Mouse (Mus musculus): Measurements from ENCODE around the gene Rph3a. TPM values are rescaled to one million over a fixed set of nuclear protein-coding genes. Genes with fewer than 3 reads are reported as not detected.
"Not testable (repeated sequence)": the region's sequence is repeated elsewhere in the genome, so short reads cannot be mapped to it uniquely, and the experiment has no call there.

Gene Rph3a
- polyA plus RNA-seq, 1 experiment = 1.3 TPM

- H3K27ac ChIP-seq (ENCODE audit: control insufficient read depth, insufficient read depth, low read depth, low read length) = no peak overlapping the region
- H3K36me3 ChIP-seq (ENCODE audit: control insufficient read depth, insufficient read depth, low read length) = no peaks in the 10 kb centered on the region
- no peaks in the 10 kb centered on the region for H3K4me1 ChIP-seq (ENCODE audit: control insufficient read depth, insufficient read depth, low read length)
- H3K27me3 ChIP-seq (ENCODE audit: control insufficient read depth, insufficient read depth, low read length) = no peaks in the 10 kb centered on the region
- H3K4me3 ChIP-seq (ENCODE audit: control insufficient read depth, low read depth, low read length) = no peak overlapping the region
- TF ChIP-seq CTCF (IDR thresholded peaks at IDR 0.05; ENCODE audit: control insufficient read depth, insufficient read depth, insufficient replicate concordance, low read depth, low read length) (no peak), POLR2A (IDR thresholded peaks at IDR 0.05; ENCODE audit: control insufficient read depth, low read depth, low read length) (no peak)
These were observed 117.6 kb downstream of the Rph3a start for GRCm38 (mm10) chr5:120892243-120892660.

GRCm38 (mm10) chr5:120891566-120892242 lies 118.2 kb downstream of the Rph3a start:
- not testable (repeated sequence) for H3K36me3 ChIP-seq (ENCODE audit: control insufficient read depth, insufficient read depth, low read length); H3K4me1 ChIP-seq (ENCODE audit: control insufficient read depth, insufficient read depth, low read length); H3K27me3 ChIP-seq (ENCODE audit: control insufficient read depth, insufficient read depth, low read length); H3K4me3 ChIP-seq (ENCODE audit: control insufficient read depth, low read depth, low read length); H3K27ac ChIP-seq (ENCODE audit: control insufficient read depth, insufficient read depth, low read depth, low read length)

GRCm38 (mm10) chr5:120890991-120891390 lies 118.9 kb downstream of the Rph3a start:
- H3K4me3 ChIP-seq (ENCODE audit: control insufficient read depth, low read depth, low read length) = no peak overlapping the region
- no peaks in the 10 kb centered on the region for H3K27me3 ChIP-seq (ENCODE audit: control insufficient read depth, insufficient read depth, low read length)
- TF ChIP-seq POLR2A (IDR thresholded peaks at IDR 0.05; ENCODE audit: control insufficient read depth, low read depth, low read length) (no peak), CTCF (IDR thresholded peaks at IDR 0.05; ENCODE audit: control insufficient read depth, insufficient read depth, insufficient replicate concordance, low read depth, low read length) (no peak)
- H3K36me3 ChIP-seq (ENCODE audit: control insufficient read depth, insufficient read depth, low read length) = no peaks in the 10 kb centered on the region
- no peaks in the 10 kb centered on the region for H3K4me1 ChIP-seq (ENCODE audit: control insufficient read depth, insufficient read depth, low read length)
- H3K27ac ChIP-seq (ENCODE audit: control insufficient read depth, insufficient read depth, low read depth, low read length) = no peak overlapping the region

Other genes starting within 250 kb of the Rph3a start
- 0.05 and 0.07 TPM in 2 replicates for gene Oas3, start 232.4 kb downstream of the Rph3a start, polyA plus RNA-seq (2012; rRNA removed)
- 0.07 TPM in 1 of 2 replicates, not detected in the other for gene Oas1e, start 214.6 kb downstream of the Rph3a start, polyA plus RNA-seq (2012; rRNA removed)
- 0.09 and 0.32 TPM in 2 replicates for gene Oas1c, start 197.6 kb downstream of the Rph3a start, polyA plus RNA-seq (2012; rRNA removed)
- gene Oas1f, start 162.7 kb downstream of the Rph3a start, polyA plus RNA-seq (2012; rRNA removed) = not detected in 2 replicates
- 0.06 TPM in 1 of 2 replicates, not detected in the other for gene Oas1h, start 148.7 kb downstream of the Rph3a start, polyA plus RNA-seq (2012; rRNA removed)
- 0.24 TPM in 1 of 2 replicates, not detected in the other for gene Oas1g, start 122.5 kb downstream of the Rph3a start, polyA plus RNA-seq (2012; rRNA removed)
- gene Oas1a, start 102.6 kb downstream of the Rph3a start, polyA plus RNA-seq (2012; rRNA removed) = 0.27 and 0.42 TPM in 2 replicates
- gene Oas1d, start 95.6 kb downstream of the Rph3a start, polyA plus RNA-seq (2012; rRNA removed) = not detected in 2 replicates
- gene Ptpn11, start 181.3 kb upstream of the Rph3a start, polyA plus RNA-seq (2012; rRNA removed) = 6.2 and 6.9 TPM in 2 replicates
- gene Rpl6, start 194.4 kb upstream of the Rph3a start, polyA plus RNA-seq (2012; rRNA removed) = 84.3 and 103 TPM in 2 replicates
- 41.3 and 41.8 TPM in 2 replicates for gene Hectd4, start 210.1 kb upstream of the Rph3a start, polyA plus RNA-seq (2012; rRNA removed)

Data from testis, adult 2 months (tissue).